Mouse (Mus musculus) CH12.LX (cell line): Measurements from ENCODE around the gene Cyp24a1. TPM values are rescaled to one million over a fixed set of nuclear protein-coding genes. Genes with fewer than 3 reads are reported as not detected.

Experiments used
- DNase-seq: peaks from one replicate; pipeline ENCODE4 v3.0.0-alpha.2; 2013; ENCODE audit errors: extremely low read depth
- H3K27ac ChIP-seq: 2 replicates; pipeline ENCODE4 v1.5.1; 2012; ENCODE audit warnings: low read depth, mild to moderate bottlenecking, control low read depth, moderate library complexity; ENCODE audit not compliant: insufficient read depth
- H3K27me3 ChIP-seq: replicated peaks from 2 replicates; pipeline ENCODE3; 2012; ENCODE audit warnings: inconsistent platforms
- H3K36me3 ChIP-seq, 2 experiments: replicated peaks in 1 of 2; 2 replicates each; pipeline versions ENCODE3 to v1.6.1; 2012; ENCODE audit warnings: inconsistent platforms in 1 of 2, low read length in 1 of 2, mild to moderate bottlenecking in 1 of 2, mixed read lengths in 1 of 2, moderate library complexity in 1 of 2; ENCODE audit not compliant: control insufficient read depth in 1 of 2, insufficient read depth in 1 of 2
- H3K4me1 ChIP-seq, 2 experiments: 2 replicates each; pipeline ENCODE4 v1.6.1; 2012; ENCODE audit warnings: inconsistent platforms in 1 of 2, moderate library complexity in 1 of 2; ENCODE audit not compliant: insufficient read depth in 2 of 2, control insufficient read depth in 1 of 2
- H3K4me2 ChIP-seq: 2 replicates; pipeline ENCODE4 v1.6.1; 2012; ENCODE audit warnings: low read depth, mild to moderate bottlenecking, control low read depth; ENCODE audit not compliant: poor library complexity, insufficient read depth, severe bottlenecking
- H3K4me3 ChIP-seq, 3 experiments: fragments of 150-350 bp in 1 of 3; sonication (generic) in 1 of 3; replicated peaks in 1 of 3; 2 replicates each; pipeline versions ENCODE3 to v1.5.1; 2011 to 2012; ENCODE audit warnings: low read depth in 2 of 3, low read length in 2 of 3, mild to moderate bottlenecking in 2 of 3, moderate library complexity in 2 of 3, control low read depth in 1 of 3, improper control_type of control experiment in 1 of 3, inconsistent platforms in 1 of 3, mixed read lengths in 1 of 3; ENCODE audit not compliant: poor library complexity in 1 of 3
- H3K79me2 ChIP-seq: replicated peaks from 2 replicates; pipeline ENCODE4 v1.6.1; 2012; ENCODE audit warnings: mild to moderate bottlenecking, moderate library complexity; ENCODE audit not compliant: control insufficient read depth, poor library complexity, insufficient read depth, severe bottlenecking; ENCODE audit errors: extremely low read depth
- H3K9ac ChIP-seq: 2 replicates; pipeline ENCODE4 v1.6.1; 2012; ENCODE audit warnings: low read depth, mild to moderate bottlenecking, control low read depth, moderate library complexity; ENCODE audit not compliant: insufficient read depth
- H3K9me3 ChIP-seq: replicated peaks from 2 replicates; pipeline ENCODE3; 2012; ENCODE audit warnings: low read length, inconsistent platforms, mixed read lengths
- ELF1 ChIP-seq: IDR thresholded peaks from 2 replicates; pipeline ENCODE4 v1.6.1; 2014; ENCODE audit warnings: low read depth, mild to moderate bottlenecking, inconsistent platforms, low read length, improper control_type of control experiment
- HCFC1 ChIP-seq: IDR thresholded peaks from 2 replicates; pipeline ENCODE4 v1.6.1; 2012; ENCODE audit warnings: low read depth, mild to moderate bottlenecking, inconsistent platforms, low read length, improper control_type of control experiment
- MXI1 ChIP-seq: IDR thresholded peaks from 2 replicates; pipeline ENCODE4 v1.6.1; 2011; ENCODE audit warnings: mild to moderate bottlenecking, low read depth, low read length, improper control_type of control experiment
- MYC ChIP-seq: IDR thresholded peaks from 2 replicates; pipeline ENCODE4 v1.6.1; 2011; ENCODE audit warnings: low read depth, mild to moderate bottlenecking, improper control_type of control experiment, low read length
- SMC3 ChIP-seq: IDR thresholded peaks from 2 replicates; pipeline ENCODE4 v1.6.1; 2011; ENCODE audit warnings: low read depth, low read length, improper control_type of control experiment
- TBP ChIP-seq: conservative IDR thresholded peaks from 2 replicates; pipeline ENCODE4 v1.6.1; 2011; ENCODE audit warnings: low read depth, low read length, improper control_type of control experiment
- dilution Hi-C: fragments of 300-500 bp; cut with MboI; formaldehyde crosslinking; loops from 2 replicates; pipeline ENCODE4 v1.14.3; 2020; ENCODE audit warnings: low sequenced_read_pairs; ENCODE audit not compliant: extremely low pct_unique_long_range_greater_than_20kb, extremely low pct_ligation_motif_present
- in situ Hi-C: fragments of 300-500 bp; cut with MboI; formaldehyde crosslinking; loops from 3 replicates; pipeline ENCODE4 v1.14.3; 2019; ENCODE audit warnings: low sequenced_read_pairs, low pct_ligation_motif_present, low pct_unique_long_range_greater_than_20kb, mixed read lengths
- polyA plus RNA-seq: library from polyadenylated mRNA; unstranded; fragments of >175 nt; gene quantifications from 2 replicates; pipeline ENCODE4 v1.2.1, GENCODE M21; 2012; ENCODE audit warnings: low read depth; ENCODE audit not compliant: insufficient read length
- total RNA-seq, 2 experiments: library from RNA; depleted of rRNA; stranded (reverse); fragments of 300-350 nt in 1 of 2; fragments of >200 nt in 1 of 2; gene quantifications; 2 replicates each; pipeline ENCODE4 v1.2.3; 2012 to 2014

Cyp24a1 gene
- total and polyA plus RNA-seq, 3 experiments = not detected

- peaks cover 0 to 3% of the 10 kb centered on the region in 2 experiments; a peak in 1 of 4 replicates for H3K4me1 ChIP-seq
- in situ Hi-C loops (no loop called here), dilution Hi-C loops (no loop called here)
- no peaks in the 10 kb centered on the region for H3K9me3 ChIP-seq
- DNase-seq = no peak
- H3K79me2 ChIP-seq = no peaks in the 10 kb centered on the region
- H3K27ac ChIP-seq = no peak overlapping the region
- H3K4me3 ChIP-seq = no peak overlapping the region
- H3K4me2 ChIP-seq = no peak overlapping the region
- no peak overlapping the region for H3K9ac ChIP-seq
- peaks cover 67% of the 10 kb centered on the region for H3K27me3 ChIP-seq
- no peak for TF ChIP-seq TBP
- TF ChIP-seq SMC3 = no peak
- no peak for TF ChIP-seq MXI1
- TF ChIP-seq ELF1 = no peak
- no peak for TF ChIP-seq HCFC1
- no peak for TF ChIP-seq MYC
- no peaks in the 10 kb centered on the region for H3K36me3 ChIP-seq
Observed at GRCm38 (mm10) chr2:170436204-170436603, 60.7 kb downstream of the Cyp24a1 start.

Other genes starting within 250 kb of the Cyp24a1 start
- 0.17 TPM in 2 replicates for gene Bcas1, start 69.3 kb downstream of the Cyp24a1 start, total RNA-seq (2012; rRNA removed)
- not detected in 2 replicates for gene Bcas1, start 69.3 kb downstream of the Cyp24a1 start, total RNA-seq (2014; rRNA removed)
- gene Bcas1, start 69.3 kb downstream of the Cyp24a1 start, polyA plus RNA-seq = 0.44 TPM in 1 of 2 replicates, not detected in the other
- gene Pfdn4, start 717 bp downstream of the Cyp24a1 start, total RNA-seq (2012; rRNA removed) = 56.2 and 68.1 TPM in 2 replicates
- gene Pfdn4, start 717 bp downstream of the Cyp24a1 start, total RNA-seq (2014; rRNA removed) = 222 and 254 TPM in 2 replicates
- 68.8 and 77.8 TPM in 2 replicates for gene Pfdn4, start 717 bp downstream of the Cyp24a1 start, polyA plus RNA-seq
- gene 4930470P17Rik, start 104.9 kb upstream of the Cyp24a1 start, total RNA-seq (2012; rRNA removed) = not detected in 2 replicates
- gene 4930470P17Rik, start 104.9 kb upstream of the Cyp24a1 start, total RNA-seq (2014; rRNA removed) = not detected in 2 replicates
- not detected in 2 replicates for gene 4930470P17Rik, start 104.9 kb upstream of the Cyp24a1 start, polyA plus RNA-seq
- gene Dok5, start 234.7 kb upstream of the Cyp24a1 start, total RNA-seq (2012; rRNA removed) = not detected in 2 replicates
- gene Dok5, start 234.7 kb upstream of the Cyp24a1 start, total RNA-seq (2014; rRNA removed) = not detected in 2 replicates
- not detected in 2 replicates for gene Dok5, start 234.7 kb upstream of the Cyp24a1 start, polyA plus RNA-seq